Mouse (Mus musculus) right cerebral cortex, postnatal 4 days (tissue): ENCODE measurements around the gene 4930579F01Rik.

Experiments used
- DNase-seq: peaks from one replicate; pipeline ENCODE4 v3.0.0-alpha.2; 2022

The 4930579F01Rik gene

GRCm38 (mm10) chr3:138193683-138194302 lies at the start of gene 4930579F01Rik:
Gene 4930579F01Rik (minus strand): TSS chr3:138193825.
- DNase-seq = no peak

GRCm38 (mm10) chr3:138242933-138243332 lies 49.3 kb upstream of the 4930579F01Rik start:
- DNase-seq = no peak

- DNase-seq = no peak
Measured at GRCm38 (mm10) chr3:138242021-138242726, 48.5 kb upstream of the 4930579F01Rik start.

DNA sequence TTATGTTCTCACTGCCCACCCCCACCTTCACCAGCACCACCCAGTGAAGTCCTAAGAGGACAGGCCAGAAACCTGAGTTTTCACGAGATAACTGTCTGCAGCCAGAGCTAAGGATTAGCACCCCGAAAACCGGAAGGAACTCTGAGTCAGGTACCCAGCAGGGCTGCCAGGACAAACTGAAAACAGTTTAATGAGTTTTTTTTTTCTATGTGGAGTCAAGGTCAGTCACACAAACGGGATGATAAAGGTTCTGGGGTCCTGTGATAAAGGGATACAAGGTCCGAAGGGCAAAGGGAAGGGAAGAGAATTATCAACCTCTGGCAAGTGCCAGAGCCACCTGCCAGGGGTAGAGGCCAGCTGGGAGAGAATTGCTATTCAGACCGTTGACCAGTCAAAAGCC lies 47.7 kb upstream of the 4930579F01Rik start:
- no peak for DNase-seq

- DNase-seq = no peak
Measured at GRCm38 (mm10) chr3:138240942-138241341, 47.3 kb upstream of the 4930579F01Rik start.

DNA sequence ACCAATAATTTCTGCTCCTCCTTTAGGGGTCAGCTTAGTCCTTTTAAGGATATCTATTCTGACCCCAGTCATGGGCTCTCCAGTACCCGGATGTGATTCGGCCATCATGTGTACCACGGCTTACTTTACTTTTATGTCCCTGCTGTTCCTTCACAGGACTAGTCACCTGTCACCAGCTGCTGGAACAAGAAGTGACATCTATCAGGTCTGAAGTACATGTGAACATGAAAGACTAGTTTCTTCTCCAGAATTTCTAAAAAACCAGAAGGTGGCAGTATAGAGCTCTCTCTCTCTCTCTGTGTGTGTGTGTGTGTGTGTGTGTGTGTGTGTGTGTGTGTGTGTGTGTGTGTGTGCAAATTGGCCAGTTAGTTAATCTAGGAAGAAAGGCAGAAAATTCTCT lies 46.8 kb upstream of the 4930579F01Rik start:
- DNase-seq = no peak

GRCm38 (mm10) chr3:138239461-138239860 lies 45.8 kb upstream of the 4930579F01Rik start:
- no peak for DNase-seq

GRCm38 (mm10) chr3:138238046-138238445 lies 44.4 kb upstream of the 4930579F01Rik start:
- no peak for DNase-seq

DNA sequence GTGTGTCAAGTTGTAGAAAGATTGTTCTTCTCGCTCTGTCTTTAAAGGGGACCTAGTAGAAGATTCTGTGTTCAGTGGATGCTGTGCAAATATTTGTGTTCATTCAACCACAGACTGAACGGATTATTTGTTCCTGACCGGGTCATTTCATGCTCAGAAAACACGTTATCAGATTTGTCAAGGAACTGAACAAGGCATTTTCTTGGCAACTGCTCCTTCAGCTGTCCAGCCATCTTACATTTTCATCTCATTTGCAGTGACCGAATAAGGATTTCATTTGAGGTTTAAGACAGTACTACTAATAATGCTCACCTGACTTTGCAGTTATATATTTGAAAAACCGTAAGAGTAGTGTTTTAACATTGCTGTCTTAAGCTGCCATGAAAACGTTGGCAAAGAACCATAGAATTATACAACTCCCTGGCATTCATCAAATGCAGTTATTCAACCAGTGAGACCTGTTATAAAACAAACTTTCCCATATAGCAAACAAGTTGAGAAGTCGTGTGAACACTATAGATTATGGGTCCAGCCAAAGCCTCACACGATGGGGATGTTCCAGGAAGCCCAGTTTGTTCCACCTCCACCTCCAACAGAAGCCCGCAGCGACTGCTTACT lies 43.0 kb upstream of the 4930579F01Rik start:
- no peak for DNase-seq

- DNase-seq = no peak
Measured at GRCm38 (mm10) chr3:138231531-138231930, 37.9 kb upstream of the 4930579F01Rik start.

DNA sequence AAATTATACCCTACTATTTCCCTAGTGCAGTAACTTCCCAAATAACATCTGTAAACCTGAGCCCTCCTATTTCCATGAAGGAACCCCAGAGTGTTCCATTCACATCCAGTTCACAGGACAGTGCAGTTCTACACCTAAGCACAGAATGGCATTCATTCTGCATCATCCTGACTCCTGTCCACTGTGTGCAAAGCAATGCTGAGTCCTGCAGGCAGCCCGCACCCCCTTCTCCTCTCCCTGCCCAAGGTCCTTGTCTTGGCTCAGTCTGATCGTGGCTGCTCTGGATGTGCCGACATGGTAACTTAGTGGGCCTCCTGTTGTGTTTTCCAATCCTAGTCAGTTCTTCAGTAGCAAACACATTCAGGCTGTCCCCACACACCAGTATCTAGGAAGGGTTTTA lies 36.6 kb upstream of the 4930579F01Rik start:
- no peak for DNase-seq

- no peak for DNase-seq
Measured at GRCm38 (mm10) chr3:138229448-138229847, 35.8 kb upstream of the 4930579F01Rik start.

DNA sequence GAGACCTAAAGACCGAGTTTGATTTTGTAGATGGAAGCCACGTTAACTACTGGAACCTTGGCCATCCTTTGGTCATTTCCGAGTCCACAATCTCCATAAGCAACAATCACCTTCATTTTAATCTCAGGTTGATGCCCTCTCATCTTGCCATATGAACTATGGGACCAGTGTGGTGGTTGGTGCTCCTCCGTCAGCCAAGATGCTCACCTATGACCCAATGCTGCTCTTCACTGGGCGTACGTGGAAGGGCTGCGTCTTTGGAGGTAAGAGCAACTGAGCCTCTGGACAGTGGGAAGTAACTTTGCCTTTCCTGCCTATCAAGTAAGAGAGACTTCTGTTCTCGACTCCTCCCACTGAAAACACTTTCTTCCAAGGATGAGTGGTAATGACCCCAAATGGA lies 34.2 kb upstream of the 4930579F01Rik start:
- no peak for DNase-seq

- DNase-seq = no peak
Measured at GRCm38 (mm10) chr3:138227082-138227481, 33.5 kb upstream of the 4930579F01Rik start.

GRCm38 (mm10) chr3:138226476-138226875 lies 32.9 kb upstream of the 4930579F01Rik start:
- DNase-seq = no peak

- no peak for DNase-seq
Measured at GRCm38 (mm10) chr3:138225853-138226252, 32.2 kb upstream of the 4930579F01Rik start.

DNA sequence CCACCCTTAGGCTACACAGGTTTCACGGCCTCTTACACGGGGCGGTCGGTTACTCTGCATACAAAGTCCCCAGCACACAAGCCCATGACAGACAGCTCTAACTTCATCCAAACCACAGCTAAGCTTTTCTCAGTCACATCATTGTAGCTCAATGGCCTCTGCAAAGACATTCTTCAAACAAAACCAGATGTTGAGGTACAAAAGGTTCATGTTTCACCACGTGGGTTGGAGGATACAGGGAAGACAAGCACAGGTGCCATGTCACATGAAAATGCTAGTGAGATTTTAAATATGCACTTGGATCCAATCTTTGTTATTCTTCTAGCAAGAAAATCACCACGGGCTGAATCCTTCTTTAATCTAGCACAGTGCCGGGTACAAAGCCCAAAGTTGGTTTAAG lies 31.7 kb upstream of the 4930579F01Rik start:
- no peak for DNase-seq

- DNase-seq = no peak
Measured at GRCm38 (mm10) chr3:138224363-138224954, 30.8 kb upstream of the 4930579F01Rik start.

DNA sequence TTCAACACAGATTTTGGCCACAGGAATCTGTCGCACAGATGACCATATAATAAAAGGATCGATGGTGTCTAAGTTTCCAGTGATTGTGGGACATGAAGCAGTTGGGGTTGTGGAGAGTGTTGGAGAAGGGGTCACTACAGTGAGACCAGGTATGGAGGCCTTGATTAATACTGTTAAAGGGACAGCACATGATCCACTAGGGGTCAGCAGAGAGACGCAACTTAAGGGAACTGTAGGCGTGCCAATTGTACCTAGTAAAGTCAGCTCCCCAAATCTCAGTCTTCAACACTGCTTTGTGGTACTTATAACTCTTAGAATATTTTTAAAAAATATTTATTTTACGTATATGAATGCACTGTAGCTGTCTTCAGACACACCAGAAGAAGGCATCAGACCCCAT lies 29.3 kb upstream of the 4930579F01Rik start:
- DNase-seq = peak; percentile 36

DNA sequence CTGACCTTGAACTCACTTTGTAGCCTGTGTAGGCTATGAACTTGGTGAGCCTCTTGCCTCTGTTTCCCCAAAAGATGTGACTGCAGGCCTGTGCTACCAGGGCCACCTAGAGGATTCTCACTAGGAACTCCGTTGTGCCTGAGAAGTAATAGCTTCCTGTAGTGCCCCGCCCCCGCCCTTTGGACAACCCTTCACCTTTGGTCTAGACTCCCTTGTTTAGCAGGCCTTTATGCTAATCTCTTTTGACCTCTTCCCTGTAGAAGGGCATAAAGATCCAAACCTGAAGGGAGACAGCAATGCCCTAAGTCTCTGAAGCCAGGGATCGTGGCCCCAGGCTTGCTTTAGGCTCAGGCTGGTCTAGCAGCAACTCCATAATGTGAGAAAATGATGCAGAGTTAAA lies 28.9 kb upstream of the 4930579F01Rik start:
- no peak for DNase-seq

DNA sequence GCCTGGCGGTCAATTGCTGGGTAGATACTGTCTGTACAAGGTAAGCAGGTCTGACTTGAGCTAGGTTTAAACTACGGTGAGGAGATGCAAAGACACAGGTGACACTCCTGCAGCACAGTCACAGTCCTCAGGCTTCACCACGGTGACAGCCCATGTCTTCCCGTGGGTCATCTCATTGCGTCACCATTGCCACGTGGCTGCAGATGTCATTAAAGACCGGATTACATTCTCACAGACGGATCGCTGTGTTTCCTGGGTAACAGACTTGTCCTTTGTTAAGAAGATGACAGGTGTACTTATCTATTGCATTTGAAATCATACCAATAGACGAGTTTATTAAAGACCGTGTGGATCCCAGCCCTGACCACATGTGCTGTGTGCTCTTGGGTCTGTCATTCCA lies 27.5 kb upstream of the 4930579F01Rik start:
- DNase-seq = no peak

- DNase-seq = no peak
Measured at GRCm38 (mm10) chr3:138217631-138218264, 24.1 kb upstream of the 4930579F01Rik start, which contains the start of gene Adh7. Gene Adh7 (plus strand): TSS chr3:138217760.

DNA sequence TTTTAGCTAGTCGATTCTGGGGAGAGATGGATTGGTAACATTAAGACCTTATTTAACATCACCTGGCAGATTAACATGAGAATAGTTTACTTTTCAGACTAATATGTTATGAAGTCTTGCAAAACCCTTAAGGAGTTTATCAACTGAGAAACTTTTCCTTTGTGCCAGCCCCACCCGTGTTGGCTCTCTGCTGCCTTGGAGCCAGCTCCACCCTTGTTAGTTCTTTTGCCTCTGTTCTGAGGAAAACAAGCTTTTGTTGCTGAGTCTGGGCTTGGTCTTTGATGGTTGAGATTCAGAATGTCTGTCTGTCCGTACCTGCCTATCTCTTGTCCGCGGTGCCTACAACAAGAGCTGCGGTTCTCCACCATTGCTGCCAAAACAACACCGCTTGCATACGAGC lies 22.5 kb upstream of the 4930579F01Rik start:
- DNase-seq = no peak
